Mouse (Mus musculus) heart, postnatal 0 days (tissue): ENCODE measurements around the gene Dnmbp. TPM values are rescaled to one million over a fixed set of nuclear protein-coding genes. Genes with fewer than 3 reads are reported as not detected.

Experiments used
- ATAC-seq: fragments of 200-750 bp; cut with Nextera tagmentation; 2 replicates; pipeline ENCODE4 v1.8.0; 2017; ENCODE audit warnings: low read depth, moderate number of reproducible peaks, moderate library complexity; ENCODE audit not compliant: insufficient read depth
- DNase-seq: peaks from one replicate; pipeline ENCODE4 v3.0.0-alpha.2; 2016; ENCODE audit warnings: low spot score
- H3K27ac ChIP-seq: fragments of 300-500 bp; sonication (generic); 2 replicates; pipeline ENCODE4 v1.5.1; 2014; ENCODE audit warnings: low read depth, mild to moderate bottlenecking
- H3K27me3 ChIP-seq: fragments of 300-500 bp; sonication (generic); 2 replicates; pipeline ENCODE4 v1.6.1; 2014; ENCODE audit warnings: low read length, mixed read lengths; ENCODE audit not compliant: control insufficient read depth, insufficient read depth
- H3K36me3 ChIP-seq: fragments of 300-500 bp; sonication (generic); replicated peaks from 2 replicates; pipeline ENCODE4 v1.6.1; 2014; ENCODE audit warnings: low read length, mixed read lengths; ENCODE audit not compliant: control insufficient read depth, insufficient read depth
- H3K4me1 ChIP-seq: fragments of 300-500 bp; sonication (generic); 2 replicates; pipeline ENCODE4 v1.6.1; 2014; ENCODE audit warnings: antibody characterized with exemption; ENCODE audit not compliant: control insufficient read depth, insufficient read depth
- H3K4me2 ChIP-seq: fragments of 300-500 bp; sonication (generic); 2 replicates; pipeline ENCODE4 v1.6.1; 2014; ENCODE audit warnings: low read depth, mild to moderate bottlenecking, low read length, moderate library complexity
- H3K4me3 ChIP-seq: fragments of 300-500 bp; sonication (generic); 2 replicates; pipeline ENCODE4 v1.5.1; 2014; ENCODE audit warnings: low read depth, low read length
- H3K9ac ChIP-seq: fragments of 300-500 bp; sonication (generic); replicated peaks from 2 replicates; pipeline ENCODE4 v1.6.1; 2014; ENCODE audit warnings: low read depth, low read length, mixed read lengths
- H3K9me3 ChIP-seq: fragments of 300-500 bp; sonication (generic); replicated peaks from 2 replicates; pipeline ENCODE4 v1.6.1; 2016; ENCODE audit warnings: low read length; ENCODE audit not compliant: control insufficient read depth
- CTCF ChIP-seq: IDR thresholded peaks from 2 replicates; pipeline ENCODE4 v1.5.1; 2016; ENCODE audit warnings: antibody characterized with exemption, control low read depth, low read depth
- EP300 ChIP-seq: IDR thresholded peaks from 2 replicates; pipeline ENCODE4 v1.6.1; 2016; ENCODE audit warnings: antibody characterized with exemption, low read depth
- WGBS: fragments of 180-500 bp; shearing (Covaris S2); extraction: QIAGEN DNeasy Blood & Tissue Kit; methylation state at CpG from one replicate; pipeline ENCODE4 v1.1.7; 2014; 5-methylcytosine and 5-hydroxymethylcytosine counted together
- polyA plus RNA-seq: library from polyadenylated mRNA; unstranded; fragments of >200 nt; fragmentation: Nextera tagmentation; extraction: Ambion mirVana; gene quantifications from 2 replicates; pipeline ENCODE4 v1.2.1, GENCODE M21; 2015
- total RNA-seq: library from RNA; depleted of rRNA; stranded (reverse); fragments of >200 nt; gene quantifications from 2 replicates; pipeline ENCODE4 v1.2.3, GENCODE M21; 2014; ENCODE audit warnings: low replicate concordance

Dnmbp gene
- total and polyA plus RNA-seq, 2 experiments from 2014 or later = 6.0 to 12.4 TPM

DNA sequence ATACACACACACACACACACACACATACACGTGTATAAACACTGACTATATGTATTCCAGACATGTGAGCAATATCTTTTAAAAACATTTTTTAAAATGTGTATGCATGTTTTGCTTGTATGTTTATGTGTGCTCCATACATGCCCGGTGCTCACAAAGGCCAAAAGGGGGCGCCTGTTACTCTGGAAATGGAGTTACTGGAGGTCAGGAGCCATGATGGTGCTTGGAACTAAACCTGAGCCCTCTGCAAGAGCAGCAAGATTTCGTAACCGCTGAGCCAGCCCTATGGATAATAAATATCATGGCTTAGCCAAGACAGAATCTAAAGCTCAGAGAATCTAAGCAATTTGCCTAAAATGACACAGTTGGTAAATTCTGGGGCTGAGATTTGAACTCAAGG, 52.7 kb downstream of the Dnmbp start:
- Histone ChIP-seq H3K36me3 (0 out of 2 replicates have a peak, but pooled peaks cover 4% of the 10 kb centered on the region), H3K4me3 (no peak overlapping the region), H3K4me2 (no peak overlapping the region), H3K9ac (no peak overlapping the region), H3K9me3 (no peaks in the 10 kb centered on the region), H3K27ac (no peak overlapping the region), H3K27me3 (no peaks in the 10 kb centered on the region), H3K4me1 (no peaks in the 10 kb centered on the region)
- WGBS = 84% methylated on average over 5 of the region's 5 CpGs
- no peak for DNase-seq
- no peak for ATAC-seq
- TF ChIP-seq EP300 (no peak), CTCF (no peak)

GRCm38 (mm10) chr19:43886371-43887099, 53.5 kb downstream of the Dnmbp start:
- no peak overlapping the region for H3K4me2 ChIP-seq
- no peak overlapping the region for H3K9ac ChIP-seq

GRCm38 (mm10) chr19:43884668-43885498, 55.1 kb downstream of the Dnmbp start:
- TF ChIP-seq CTCF = no peak
- no peak for TF ChIP-seq EP300
- ATAC-seq = no peak
- 62% methylated on average over 13 of the region's 13 CpGs for WGBS

More at GRCm38 (mm10) chr19:43886371-43887099, 53.5 kb downstream of the Dnmbp start:
- Histone ChIP-seq H3K27me3 (no peaks in the 10 kb centered on the region), H3K9me3 (no peaks in the 10 kb centered on the region), H3K4me3 (no peak overlapping the region), H3K4me1 (no peaks in the 10 kb centered on the region), H3K27ac (no peak overlapping the region), H3K36me3 (0 out of 2 replicates have a peak, but pooled peaks cover 4% of the 10 kb centered on the region)
- DNase-seq (no peak), ATAC-seq (no peak)
- WGBS = 83% methylated on average over 12 of the region's 12 CpGs
- TF ChIP-seq CTCF (no peak), EP300 (no peak)

GRCm38 (mm10) chr19:43882895-43883573, 57.0 kb downstream of the Dnmbp start:
- Histone ChIP-seq H3K9ac (no peak overlapping the region), H3K4me3 (no peak overlapping the region), H3K27ac (no peak overlapping the region), H3K4me2 (peak overlapping the region; percentile 30; the same call in 1 of the 2 replicates), H3K27me3 (no peaks in the 10 kb centered on the region), H3K9me3 (no peaks in the 10 kb centered on the region), H3K4me1 (peaks cover 3% of the 10 kb centered on the region; the same call in 1 of the 2 replicates), H3K36me3 (no peaks in the 10 kb centered on the region)
- no peak for TF ChIP-seq EP300
- TF ChIP-seq CTCF = no peak
- no peak for DNase-seq
- 40% methylated on average over 18 of the region's 18 CpGs for WGBS
- no peak for ATAC-seq

More at GRCm38 (mm10) chr19:43884668-43885498, 55.1 kb downstream of the Dnmbp start:
- H3K4me2 ChIP-seq = no peak overlapping the region
- peaks cover 2% of the 10 kb centered on the region; the same call in 1 of the 2 replicates for H3K4me1 ChIP-seq
- no peak for DNase-seq
- H3K9ac ChIP-seq = no peak overlapping the region
- H3K4me3 ChIP-seq = no peak overlapping the region
- H3K36me3 ChIP-seq = no peaks in the 10 kb centered on the region
- no peak overlapping the region for H3K27ac ChIP-seq
- no peaks in the 10 kb centered on the region for H3K9me3 ChIP-seq
- no peaks in the 10 kb centered on the region for H3K27me3 ChIP-seq

DNA sequence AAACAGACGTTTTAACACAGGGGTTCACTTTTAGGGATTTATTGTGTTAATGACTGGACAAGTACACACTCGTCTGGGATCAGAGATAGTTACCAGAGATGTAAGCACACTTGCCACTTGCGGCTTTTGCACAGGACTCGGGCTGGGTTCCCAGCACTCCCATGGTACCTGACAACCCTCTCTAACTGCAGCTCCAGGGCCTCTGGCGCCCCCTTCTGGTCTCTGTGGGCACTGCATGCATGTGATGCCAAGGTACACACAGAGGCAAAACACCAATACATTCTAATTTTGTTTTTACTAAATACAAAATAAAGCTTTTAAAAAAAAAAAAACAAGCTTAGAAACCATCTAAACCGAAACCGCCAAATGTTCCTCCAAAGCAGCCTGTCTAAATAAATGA, 58.4 kb downstream of the Dnmbp start:
- Histone ChIP-seq H3K27me3 (no peaks in the 10 kb centered on the region), H3K9me3 (no peaks in the 10 kb centered on the region), H3K9ac (no peak overlapping the region), H3K4me1 (peaks cover 3% of the 10 kb centered on the region; the same call in 1 of the 2 replicates), H3K27ac (no peak overlapping the region), H3K4me3 (no peak overlapping the region), H3K36me3 (no peaks in the 10 kb centered on the region), H3K4me2 (no peak overlapping the region)
- ATAC-seq = no peak
- 85% methylated on average over 7 of the region's 7 CpGs for WGBS
- TF ChIP-seq CTCF = no peak; the same call in 1 of the 2 replicates
- DNase-seq = no peak
